12 mouse cellular contexts compared by ENCODE assay signal in genomic region chr7:35035141-35035553, GRCm38 (mm10). TPM values are rescaled to one million over a fixed set of nuclear protein-coding genes. Genes with fewer than 3 reads are reported as not detected.
DNase-seq lines count a peak whose midpoint lies in the region; ATAC-seq and TF ChIP-seq lines count a peak whose summit lies in the region.
"Had no signal": no experiment of that assay in that cellular context is flagged by ENCODE, and none has a peak within 500 bp of the region (broad histone marks: within the 10 kb centered on the region; RNA-seq: fewer than 3 reads in every experiment).

No protein-coding gene starts in this region.

- peak; percentile 4; the same call in 1 of the 2 replicates for TF ChIP-seq CTCF in lung, postnatal 0 days (IDR thresholded peaks at IDR 0.05)

- 0 out of 2 replicates have a peak, but pooled peaks have one; percentile 32 for TF ChIP-seq EP300 in lung, postnatal 0 days (IDR thresholded peaks at IDR 0.05)

- peaks cover 31% of the 10 kb centered on the region for H3K4me1 ChIP-seq in hindbrain, embryonic 14.5 days (replicated peaks; ENCODE audit: control insufficient read depth, insufficient read depth, low read length)
- H3K4me1 ChIP-seq in lung, postnatal 0 days (ENCODE audit: insufficient read depth, low read depth, low read length), result peaks cover 17% of the 10 kb centered on the region; the same call in 1 of the 2 replicates

- no peak overlapping the region for H3K4me2 ChIP-seq in hindbrain, embryonic 14.5 days (replicated peaks)
- no peak overlapping the region for H3K4me2 ChIP-seq in lung, postnatal 0 days (replicated peaks; ENCODE audit: low read depth, low read length)
- H3K4me2 ChIP-seq: midbrain, embryonic 11.5 days had no signal

- peak; percentile 22; the same call in 1 of the 2 replicates for ATAC-seq in hindbrain, embryonic 14.5 days (ENCODE audit: low FRiP score)
- peak; percentile 61 for ATAC-seq in lung, postnatal 0 days

- peaks cover 4% of the 10 kb centered on the region; the same call in 1 of the 2 replicates for H3K36me3 ChIP-seq in hindbrain, embryonic 14.5 days (replicated peaks; ENCODE audit: control insufficient read depth, insufficient read depth)
- no peaks in the 10 kb centered on the region for H3K36me3 ChIP-seq in lung, postnatal 0 days (ENCODE audit: insufficient read depth, low read length)

- H3K9me3 ChIP-seq in hindbrain, embryonic 14.5 days (ENCODE audit: control insufficient read depth, low read length), result no peaks in the 10 kb centered on the region
- H3K9me3 ChIP-seq in lung, postnatal 0 days (ENCODE audit: low read length), result no peaks in the 10 kb centered on the region
- H3K9me3 ChIP-seq: G1E had no signal

- no peak overlapping the region for H3K4me3 ChIP-seq in hindbrain, embryonic 14.5 days (replicated peaks; ENCODE audit: low read length)
- H3K4me3 ChIP-seq in lung, postnatal 0 days (ENCODE audit: low read depth, low read length), result no peak overlapping the region

- H3K27me3 ChIP-seq in hindbrain, embryonic 14.5 days (ENCODE audit: control insufficient read depth, insufficient read depth, low read length), result no peaks in the 10 kb centered on the region
- no peaks in the 10 kb centered on the region for H3K27me3 ChIP-seq in lung, postnatal 0 days (replicated peaks; ENCODE audit: insufficient read depth, low read length)

- peak overlapping the region; percentile 66 for H3K27ac ChIP-seq in hindbrain, embryonic 14.5 days
- peak overlapping the region; percentile 43; the same call in 1 of the 2 replicates for H3K27ac ChIP-seq in lung, postnatal 0 days (ENCODE audit: low read length)

- intact Hi-C loops in heart, postnatal 25 days (cut with DNase I), result no loop called here

- peak; percentile 42 to 63 for DNase-seq in heart, adult 18-20 months
- no peak for DNase-seq in heart, postnatal 25 days (ENCODE audit: low spot score)
- DNase-seq in NIH3T3 (ENCODE audit: low read depth), result peak; percentile 20
- DNase-seq in hindbrain, embryonic 14.5 days (ENCODE audit: low spot score), result no peak
- DNase-seq in lung, postnatal 0 days (ENCODE audit: low spot score), result peak; percentile 66
- DNase-seq in thymus, postnatal 10 days (ENCODE audit: low spot score in 2 of 2), result no peak
- DNase-seq in left cerebral cortex, adult 11 months (ENCODE audit: low spot score), result no peak
- no peak for DNase-seq in layer of hippocampus, postnatal 10 days (ENCODE audit: low spot score in 2 of 2)
- DNase-seq: cerebellum, adult 9-11 months; thymus, postnatal 25 days had no signal

- no peak overlapping the region for H3K9ac ChIP-seq in hindbrain, embryonic 14.5 days
- no peak overlapping the region for H3K9ac ChIP-seq in lung, postnatal 0 days (replicated peaks; ENCODE audit: low read depth)

- 34% methylated on average over 6 of the region's 6 CpGs for WGBS in hindbrain, embryonic 14.5 days
- 22% methylated on average over 6 of the region's 6 CpGs for WGBS in lung, postnatal 0 days

RNA-seq across cellular contexts. Expression of gene Cebpg, which starts 21.2 kb away (rescaled TPM):
- total RNA-seq in heart, adult 18-20 months (2021), result 10 to 100 TPM; 25.4 to 25.5 TPM
- total RNA-seq in heart, postnatal 25 days (2021), result 10 to 100 TPM; 20.9 to 23.7 TPM
- 28.3 and 30.8 TPM in 2 replicates for polyA plus RNA-seq in hindbrain, embryonic 14.5 days (2014; fragmentation: Nextera tagmentation; extraction: Ambion mirVana)
- 46.7 and 47.4 TPM in 2 replicates for polyA plus RNA-seq in lung, postnatal 0 days (2015; fragmentation: Nextera tagmentation; extraction: Ambion mirVana)
- total RNA-seq in layer of hippocampus, postnatal 10 days (2021), result 10 to 100 TPM; 25.5 to 27.1 TPM

Comparison
In these comparisons a context has a peak if more than half of its experiments do, and no peak if none do; other contexts are left out.
1. DNase-seq: peak in heart, adult 18-20 months (2 of 2), NIH3T3 (single experiment) and lung, postnatal 0 days (single experiment); none in heart, postnatal 25 days (single experiment), hindbrain, embryonic 14.5 days (single experiment), thymus, postnatal 10 days (0 of 2), left cerebral cortex, adult 11 months (single experiment) and layer of hippocampus, postnatal 10 days (0 of 2).